Mouse (Mus musculus) forebrain, postnatal 0 days (tissue): ENCODE measurements around the gene Atp5b. TPM values are rescaled to one million over a fixed set of nuclear protein-coding genes. Genes with fewer than 3 reads are reported as not detected.

Experiments used
- ATAC-seq: fragments of 200-750 bp; cut with Nextera tagmentation; 2 replicates; pipeline ENCODE4 v1.8.0; 2017; ENCODE audit warnings: mild to moderate bottlenecking, moderate library complexity
- DNase-seq: peaks from one replicate; pipeline ENCODE4 v3.0.0-alpha.2; 2015
- H3K27ac ChIP-seq: fragments of 300-500 bp; sonication (generic); 2 replicates; pipeline ENCODE4 v1.5.1; 2014; ENCODE audit warnings: low read depth, mild to moderate bottlenecking, antibody characterized with exemption, low read length, moderate library complexity, mixed read lengths
- H3K27me3 ChIP-seq: fragments of 300-500 bp; sonication (generic); 2 replicates; pipeline ENCODE4 v1.6.1; 2014; ENCODE audit warnings: mild to moderate bottlenecking, low read length, mixed read lengths; ENCODE audit not compliant: insufficient read depth
- H3K36me3 ChIP-seq: fragments of 300-500 bp; sonication (generic); 2 replicates; pipeline ENCODE4 v1.6.1; 2014; ENCODE audit warnings: mild to moderate bottlenecking, moderate library complexity; ENCODE audit not compliant: insufficient read depth
- H3K4me1 ChIP-seq: fragments of 300-500 bp; sonication (generic); 2 replicates; pipeline ENCODE4 v1.6.1; 2014; ENCODE audit warnings: antibody characterized with exemption; ENCODE audit not compliant: insufficient read depth
- H3K4me2 ChIP-seq: fragments of 300-500 bp; sonication (generic); 2 replicates; pipeline ENCODE4 v1.6.1; 2014; ENCODE audit warnings: low read depth, mild to moderate bottlenecking, moderate library complexity
- H3K4me3 ChIP-seq: fragments of 300-500 bp; sonication (generic); 2 replicates; pipeline ENCODE4 v1.5.1; 2014; ENCODE audit warnings: low read depth, low read length, mixed read lengths
- H3K9ac ChIP-seq: fragments of 300-500 bp; sonication (generic); 2 replicates; pipeline ENCODE4 v1.6.1; 2014; ENCODE audit warnings: mild to moderate bottlenecking
- H3K9me3 ChIP-seq: fragments of 300-500 bp; sonication (generic); 2 replicates; pipeline ENCODE4 v1.6.1; 2016; ENCODE audit warnings: low read length
- CTCF ChIP-seq: sonication (generic); IDR thresholded peaks from 2 replicates; pipeline ENCODE4 v1.5.1; 2016; ENCODE audit warnings: antibody characterized with exemption, control low read depth, low read depth
- WGBS: fragments of 180-500 bp; shearing (Covaris S2); extraction: QIAGEN DNeasy Blood & Tissue Kit; methylation state at CpG from one replicate; pipeline ENCODE4 v1.1.7; 2014; 5-methylcytosine and 5-hydroxymethylcytosine counted together
- polyA plus RNA-seq: library from polyadenylated mRNA; unstranded; fragments of >200 nt; fragmentation: Nextera tagmentation; extraction: Ambion mirVana; gene quantifications from 2 replicates; pipeline ENCODE4 v1.2.1, GENCODE M21; 2015
- total RNA-seq: library from RNA; depleted of rRNA; stranded (reverse); fragments of >200 nt; gene quantifications from 2 replicates; pipeline ENCODE4 v1.2.3, GENCODE M21; 2014

Atp5b gene
- total and polyA plus RNA-seq, 2 experiments from 2014 or later, result 2,164 to 2,914 TPM

DNA sequence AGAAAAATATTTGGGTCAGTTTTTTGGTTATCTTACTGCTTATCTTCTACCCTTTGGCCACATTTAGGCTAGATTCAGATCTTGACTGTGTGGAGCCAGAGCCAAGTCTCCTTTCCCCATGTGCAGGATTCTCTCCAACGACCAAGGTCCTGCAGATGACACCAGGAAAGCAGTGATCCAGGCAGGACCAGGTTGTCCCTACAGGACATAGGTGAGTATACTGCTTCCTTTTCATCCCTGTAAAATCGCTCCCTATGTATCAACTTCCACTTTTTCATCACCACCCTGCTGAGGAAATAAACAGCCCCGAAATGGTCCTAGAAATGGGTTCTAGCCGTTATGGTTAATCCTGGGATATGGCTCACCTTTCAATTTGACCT is 13.2 kb downstream of the Atp5b start:
- no peaks in the 10 kb centered on the region for H3K9me3 ChIP-seq
- ATAC-seq (no peak), DNase-seq (no peak)
- no peak overlapping the region for H3K4me2 ChIP-seq
- H3K27me3 ChIP-seq, result no peaks in the 10 kb centered on the region
- H3K9ac ChIP-seq, result no peak overlapping the region
- TF ChIP-seq CTCF, result no peak
- no peaks in the 10 kb centered on the region for H3K36me3 ChIP-seq
- peak overlapping the region; percentile 90; the same call in 1 of the 2 replicates for H3K4me3 ChIP-seq
- no peak overlapping the region for H3K27ac ChIP-seq
- peaks cover 16% of the 10 kb centered on the region for H3K4me1 ChIP-seq
- 26% methylated on average over 4 of the region's 4 CpGs for WGBS

- H3K9me3 ChIP-seq, result no peaks in the 10 kb centered on the region
- peak overlapping the region; percentile 90 for H3K4me3 ChIP-seq
- 2% methylated on average over 80 of the region's 86 CpGs for WGBS
- H3K27me3 ChIP-seq, result no peaks in the 10 kb centered on the region
- H3K4me1 ChIP-seq, result peaks cover 10% of the 10 kb centered on the region
- peak overlapping the region; percentile 84 for H3K9ac ChIP-seq
- TF ChIP-seq CTCF, result peak; percentile 45
- ATAC-seq, result peak; percentile 91
- peak overlapping the region; percentile 81 for H3K27ac ChIP-seq
- DNase-seq, result peak; percentile 91
- no peaks in the 10 kb centered on the region for H3K36me3 ChIP-seq
- peak overlapping the region; percentile 69 for H3K4me2 ChIP-seq
These were observed 13.9 kb downstream of the Atp5b start for GRCm38 (mm10) chr10:128096693-128097586.

DNA sequence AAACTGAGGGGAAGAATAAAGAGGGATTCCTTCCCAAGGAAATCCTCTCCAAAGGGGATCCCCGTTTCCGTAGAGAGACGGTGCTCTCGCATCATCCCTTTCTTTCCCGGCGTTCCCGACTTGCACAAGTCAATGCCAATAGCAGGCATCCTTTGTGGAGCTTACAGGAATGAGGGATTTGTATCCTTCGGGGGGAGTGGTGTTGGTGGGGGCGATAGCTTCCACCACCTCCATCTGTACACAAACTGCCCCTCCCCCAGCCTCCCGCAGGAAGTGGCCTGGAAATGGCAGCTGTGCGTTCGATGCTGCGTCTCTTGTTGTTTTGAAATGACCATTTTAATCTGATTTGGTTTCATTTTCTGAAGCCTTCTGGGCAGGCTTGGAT is 14.5 kb downstream of the Atp5b start:
- Histone ChIP-seq H3K4me2 (peak overlapping the region; percentile 69), H3K9me3 (no peaks in the 10 kb centered on the region), H3K4me1 (peaks cover 7% of the 10 kb centered on the region; the same call in 1 of the 2 replicates), H3K36me3 (no peaks in the 10 kb centered on the region), H3K27ac (peak overlapping the region; percentile 81), H3K4me3 (peak overlapping the region; percentile 90), H3K9ac (peak overlapping the region; percentile 84), H3K27me3 (no peaks in the 10 kb centered on the region)
- DNase-seq (peak; percentile 73), ATAC-seq (peak; percentile 1; the same call in 1 of the 2 replicates)
- WGBS, result under 1% methylated on average over 13 of the region's 13 CpGs
- no peak for TF ChIP-seq CTCF

- Histone ChIP-seq H3K4me3 (no peak overlapping the region), H3K4me1 (no peaks in the 10 kb centered on the region), H3K27me3 (no peaks in the 10 kb centered on the region), H3K9ac (no peak overlapping the region), H3K27ac (no peak overlapping the region), H3K9me3 (no peaks in the 10 kb centered on the region), H3K4me2 (no peak overlapping the region), H3K36me3 (peaks cover 53% of the 10 kb centered on the region)
- ATAC-seq (no peak), DNase-seq (no peak)
- no peak for TF ChIP-seq CTCF
- WGBS, result 92% methylated on average over 4 of the region's 4 CpGs
These were observed 27.2 kb downstream of the Atp5b start for GRCm38 (mm10) chr10:128110103-128110761.

GRCm38 (mm10) chr10:128111227-128111626 is 28.2 kb downstream of the Atp5b start:
- TF ChIP-seq CTCF, result no peak
- H3K4me2 ChIP-seq, result no peak overlapping the region
- peaks cover 63% of the 10 kb centered on the region for H3K36me3 ChIP-seq
- H3K9ac ChIP-seq, result no peak overlapping the region
- H3K27me3 ChIP-seq, result no peaks in the 10 kb centered on the region
- H3K4me1 ChIP-seq, result no peaks in the 10 kb centered on the region
- DNase-seq (no peak), ATAC-seq (no peak)
- no peak overlapping the region for H3K4me3 ChIP-seq
- H3K27ac ChIP-seq, result no peak overlapping the region
- H3K9me3 ChIP-seq, result no peaks in the 10 kb centered on the region

DNA sequence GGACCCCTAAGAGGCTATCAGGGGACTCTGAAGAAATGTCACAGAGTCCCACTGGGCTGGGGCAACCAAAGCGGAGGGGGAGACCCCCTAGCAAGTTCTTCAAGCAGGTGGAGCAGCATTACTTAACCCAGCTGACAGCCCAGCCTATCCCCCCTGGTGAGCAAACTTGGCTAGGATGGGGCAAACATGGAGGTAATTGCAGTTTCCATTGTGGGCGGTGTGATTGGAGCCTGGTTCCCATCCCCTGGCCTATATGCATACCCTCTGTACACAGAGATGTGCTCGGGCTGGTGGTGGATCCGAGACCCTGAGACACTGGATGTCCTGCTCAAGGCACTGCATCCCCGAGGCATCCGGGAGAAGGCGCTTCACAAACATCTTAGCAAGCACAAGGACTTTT is 40.8 kb downstream of the Atp5b start:
- H3K9ac ChIP-seq, result no peak overlapping the region
- no peak for TF ChIP-seq CTCF
- no peak for DNase-seq
- no peaks in the 10 kb centered on the region for H3K9me3 ChIP-seq
- H3K4me2 ChIP-seq, result no peak overlapping the region
- H3K4me3 ChIP-seq, result no peak overlapping the region
- no peak for ATAC-seq
- H3K4me1 ChIP-seq, result no peaks in the 10 kb centered on the region
- no peak overlapping the region for H3K27ac ChIP-seq
- H3K27me3 ChIP-seq, result no peaks in the 10 kb centered on the region
- peaks cover 92% of the 10 kb centered on the region for H3K36me3 ChIP-seq
- 96% methylated on average over 7 of the region's 7 CpGs for WGBS

DNA sequence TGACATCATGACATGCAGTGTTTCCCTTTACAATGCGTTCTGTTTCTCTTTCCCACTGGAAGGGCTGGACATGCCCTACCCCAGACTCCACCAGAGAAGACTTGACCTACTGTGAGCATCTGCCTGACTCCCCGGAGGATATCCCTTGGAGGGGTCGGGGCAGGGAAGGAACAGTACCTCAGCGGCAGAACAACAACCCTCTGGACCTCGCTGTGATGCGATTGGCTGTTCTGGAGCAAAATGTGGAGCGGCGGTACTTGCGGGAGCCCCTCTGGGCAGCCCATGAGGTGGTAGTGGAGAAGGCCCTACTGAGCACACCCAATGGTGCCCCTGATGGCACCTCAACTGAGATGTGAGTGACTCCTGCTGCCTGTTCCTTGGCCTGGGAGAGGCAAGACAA is 41.8 kb downstream of the Atp5b start:
- H3K36me3 ChIP-seq, result peaks cover 90% of the 10 kb centered on the region
- H3K4me1 ChIP-seq, result no peaks in the 10 kb centered on the region
- H3K9ac ChIP-seq, result no peak overlapping the region
- TF ChIP-seq CTCF, result no peak
- no peak overlapping the region for H3K4me3 ChIP-seq
- H3K27ac ChIP-seq, result no peak overlapping the region
- ATAC-seq (no peak), DNase-seq (no peak)
- no peaks in the 10 kb centered on the region for H3K9me3 ChIP-seq
- 95% methylated on average over 9 of the region's 9 CpGs for WGBS
- H3K27me3 ChIP-seq, result no peaks in the 10 kb centered on the region
- H3K4me2 ChIP-seq, result no peak overlapping the region
